9 mouse cellular contexts compared by ENCODE assay signal in the genomic region with DNA sequence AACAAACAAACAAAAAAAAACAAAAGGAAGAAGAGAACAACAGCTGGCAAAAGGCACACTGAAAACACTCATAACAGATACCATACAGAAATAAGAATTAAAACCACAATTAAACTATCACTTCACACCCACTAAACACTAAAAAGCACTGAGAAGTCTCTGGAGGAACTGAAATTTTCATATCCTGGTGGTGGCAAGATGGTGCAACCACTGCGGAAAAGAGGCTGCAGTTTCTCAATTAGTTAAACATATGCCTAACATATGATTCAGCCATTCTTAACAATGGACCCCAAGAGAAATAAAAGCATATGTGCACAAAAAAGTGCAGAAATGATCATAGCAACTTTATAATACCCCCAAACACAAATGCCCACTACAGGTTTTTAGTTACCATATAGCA. TPM values are rescaled to one million over a fixed set of nuclear protein-coding genes. Genes with fewer than 3 reads are reported as not detected.
DNase-seq lines count a peak whose midpoint lies in the region; ATAC-seq lines count a peak whose summit lies in the region.
"Had no signal": no experiment of that assay in that cellular context is flagged by ENCODE, and none has a peak within 500 bp of the region (broad histone marks: within the 10 kb centered on the region; RNA-seq: fewer than 3 reads in every experiment).

No protein-coding gene starts in this region.

- intact Hi-C loops in left cerebral cortex, postnatal 25 days (cut with DNase I): no loop called here

- no peaks in the 10 kb centered on the region for H3K9me3 ChIP-seq in neural tube, embryonic 11.5 days (ENCODE audit: control insufficient read depth, low read length)
- no peaks in the 10 kb centered on the region for H3K9me3 ChIP-seq in forebrain, embryonic 14.5 days (replicated peaks; ENCODE audit: control insufficient read depth, low read length)
- no peaks in the 10 kb centered on the region for H3K9me3 ChIP-seq in liver, embryonic 16.5 days (replicated peaks; ENCODE audit: control insufficient read depth, low read length)
- no peaks in the 10 kb centered on the region for H3K9me3 ChIP-seq in neural tube, embryonic 15.5 days (replicated peaks)

- H3K36me3 ChIP-seq in neural tube, embryonic 11.5 days (ENCODE audit: control insufficient read depth, insufficient read depth, low read length): no peaks in the 10 kb centered on the region
- peaks cover 16% of the 10 kb centered on the region for H3K36me3 ChIP-seq in forebrain, embryonic 14.5 days (ENCODE audit: control insufficient read depth, insufficient read depth, low read length)
- no peaks in the 10 kb centered on the region for H3K36me3 ChIP-seq in liver, embryonic 16.5 days (ENCODE audit: control insufficient read depth, insufficient read depth)
- no peaks in the 10 kb centered on the region; the same call in 1 of the 2 replicates for H3K36me3 ChIP-seq in neural tube, embryonic 15.5 days

- no peaks in the 10 kb centered on the region for H3K27me3 ChIP-seq in neural tube, embryonic 11.5 days (ENCODE audit: control insufficient read depth, insufficient read depth, low read length)
- no peaks in the 10 kb centered on the region for H3K27me3 ChIP-seq in forebrain, embryonic 14.5 days (replicated peaks; ENCODE audit: control insufficient read depth, insufficient read depth, low read length)
- H3K27me3 ChIP-seq in liver, embryonic 16.5 days (ENCODE audit: control insufficient read depth, insufficient read depth, low read depth, low read length): no peaks in the 10 kb centered on the region
- H3K27me3 ChIP-seq in neural tube, embryonic 15.5 days (replicated peaks): no peaks in the 10 kb centered on the region

- no peak overlapping the region for H3K4me3 ChIP-seq in neural tube, embryonic 11.5 days (ENCODE audit: low read depth, low read length)
- no peak overlapping the region for H3K4me3 ChIP-seq in forebrain, embryonic 14.5 days (ENCODE audit: low read depth, low read length)
- no peak overlapping the region for H3K4me3 ChIP-seq in liver, embryonic 16.5 days (ENCODE audit: low read depth, low read length)
- no peak overlapping the region for H3K4me3 ChIP-seq in neural tube, embryonic 15.5 days (replicated peaks)

- H3K9ac ChIP-seq in neural tube, embryonic 11.5 days (ENCODE audit: low read length): no peak overlapping the region
- no peak overlapping the region for H3K9ac ChIP-seq in forebrain, embryonic 14.5 days (ENCODE audit: low read length)
- H3K9ac ChIP-seq in liver, embryonic 16.5 days (ENCODE audit: low read depth, low read length): no peak overlapping the region
- no peak overlapping the region for H3K9ac ChIP-seq in neural tube, embryonic 15.5 days (replicated peaks)

- peaks cover 11% of the 10 kb centered on the region for H3K4me1 ChIP-seq in neural tube, embryonic 11.5 days (ENCODE audit: control insufficient read depth, insufficient read depth, low read length)
- H3K4me1 ChIP-seq in forebrain, embryonic 14.5 days (ENCODE audit: control insufficient read depth, insufficient read depth, low read length): peaks cover 24% of the 10 kb centered on the region
- peaks cover 6% of the 10 kb centered on the region for H3K4me1 ChIP-seq in liver, embryonic 16.5 days (ENCODE audit: control insufficient read depth, low read depth, low read length)
- H3K4me1 ChIP-seq in neural tube, embryonic 15.5 days: peaks cover 28% of the 10 kb centered on the region

- H3K27ac ChIP-seq in neural tube, embryonic 11.5 days (ENCODE audit: low read depth, low read length): no peak overlapping the region
- H3K27ac ChIP-seq in forebrain, embryonic 14.5 days (ENCODE audit: low read depth, low read length): no peak overlapping the region
- peak overlapping the region; percentile 37; the same call in 1 of the 2 replicates for H3K27ac ChIP-seq in liver, embryonic 16.5 days (ENCODE audit: low read length)
- no peak overlapping the region for H3K27ac ChIP-seq in neural tube, embryonic 15.5 days (replicated peaks)
- H3K27ac ChIP-seq: kidney, postnatal 0 days had no signal

- H3K4me2 ChIP-seq in neural tube, embryonic 11.5 days (ENCODE audit: low read depth): 0 out of 2 replicates have a peak overlapping the region, but pooled peaks have one; percentile 9
- H3K4me2 ChIP-seq in forebrain, embryonic 14.5 days (ENCODE audit: low read length): peak overlapping the region; percentile 32
- 0 out of 2 replicates have a peak overlapping the region, but pooled peaks have one; percentile 17 for H3K4me2 ChIP-seq in liver, embryonic 16.5 days (ENCODE audit: low read depth, low read length)
- peak overlapping the region; percentile 38; the same call in 1 of the 2 replicates for H3K4me2 ChIP-seq in neural tube, embryonic 15.5 days

- no peak for ATAC-seq in neural tube, embryonic 11.5 days (ENCODE audit: insufficient read depth, low FRiP score, low TSS enrichment)
- no peak for ATAC-seq in forebrain, embryonic 14.5 days
- ATAC-seq in liver, embryonic 16.5 days (ENCODE audit: low read depth): no peak
- no peak for ATAC-seq in neural tube, embryonic 15.5 days (ENCODE audit: low FRiP score)

- WGBS in neural tube, embryonic 11.5 days: 85% methylated on average over 1 of the region's 1 CpGs
- WGBS in forebrain, embryonic 14.5 days: 81% methylated on average over 1 of the region's 1 CpGs
- WGBS in liver, embryonic 16.5 days (ENCODE audit: insufficient replicate concordance): 67% methylated on average over 1 of the region's 1 CpGs
- 54% methylated on average over 1 of the region's 1 CpGs for WGBS in neural tube, embryonic 15.5 days

- DNase-seq in neural tube, embryonic 11.5 days (ENCODE audit: low spot score): no peak
- DNase-seq in neural tube, embryonic 10.5 days (ENCODE audit: extremely low spot score, low spot score): no peak
- DNase-seq in forebrain, embryonic 14.5 days (ENCODE audit: low spot score): no peak
- no peak for DNase-seq in layer of hippocampus, adult 11-12 months (ENCODE audit: low spot score)
- DNase-seq in left cerebral cortex, postnatal 25 days (ENCODE audit: low spot score in 2 of 2): no peak
- DNase-seq: right cerebral cortex, postnatal 14 days had no signal

RNA-seq across cellular contexts. Expression of a gene that starts 5.0 kb away (rescaled TPM):
- polyA plus RNA-seq in neural tube, embryonic 11.5 days (2014; fragmentation: Nextera tagmentation; extraction: Ambion mirVana): 325 and 327 TPM in 2 replicates
- polyA plus RNA-seq in forebrain, embryonic 14.5 days (2014; fragmentation: Nextera tagmentation; extraction: Ambion mirVana): 370 and 404 TPM in 2 replicates
- 5.6 and 6.6 TPM in 2 replicates for polyA plus RNA-seq in liver, embryonic 16.5 days (2015; fragmentation: Nextera tagmentation; extraction: Ambion mirVana)
- 185 and 218 TPM in 2 replicates for polyA plus RNA-seq in neural tube, embryonic 15.5 days (2015; fragmentation: Nextera tagmentation; extraction: Ambion mirVana)
- total RNA-seq in left cerebral cortex, postnatal 25 days (2021): 100 to 1,000 TPM; 108 to 111 TPM

Comparison
In these comparisons a context has a peak if more than half of its experiments do, and no peak if none do; other contexts are left out.
1. RNA of a gene that starts 5.0 kb away (polyA plus RNA-seq): 370 to 404 TPM in forebrain, embryonic 14.5 days, 325 to 327 TPM in neural tube, embryonic 11.5 days and 185 to 218 TPM in neural tube, embryonic 15.5 days; 5.6 to 6.6 TPM in liver, embryonic 16.5 days; every median in the first group is over 10 times any median in the second.
2. Peak in every context shown above with its lines, with median percentiles within 50 percentile points of each other: H3K4me2 ChIP-seq.